Mouse (Mus musculus) myocyte (in vitro differentiated cells): ENCODE measurements around the gene Nos1ap. TPM values are rescaled to one million over a fixed set of nuclear protein-coding genes. Genes with fewer than 3 reads are reported as not detected.
A peak's percentile ranks its signal among the peaks of the same experiment; 100 is the strongest.

Experiments used
- H3K27me3 ChIP-seq: one replicate; pipeline ENCODE4 v1.6.1; 2011; ENCODE audit not compliant: control insufficient read depth, insufficient read depth, insufficient read length
- H3K36me3 ChIP-seq: one replicate; pipeline ENCODE4 v1.6.1; 2011; ENCODE audit not compliant: control insufficient read depth, insufficient read depth
- H3K4me2 ChIP-seq: one replicate; pipeline ENCODE4 v1.6.1; 2011; ENCODE audit warnings: low read depth, control low read depth
- H3K4me3 ChIP-seq: one replicate; pipeline ENCODE4 v1.5.1; 2011; ENCODE audit warnings: mild to moderate bottlenecking, control low read depth, moderate library complexity
- H3K79me2 ChIP-seq: one replicate; pipeline ENCODE4 v1.6.1; 2011; ENCODE audit not compliant: control insufficient read depth, insufficient read depth
- H3ac ChIP-seq: one replicate; pipeline ENCODE4 v1.6.1; 2011; ENCODE audit not compliant: control insufficient read depth, insufficient read length
- CEBPB ChIP-seq: IDR thresholded peaks from 2 replicates; pipeline ENCODE4 v1.6.1; 2011; ENCODE audit warnings: mild to moderate bottlenecking, moderate library complexity; ENCODE audit not compliant: poor library complexity, insufficient read depth, severe bottlenecking
- E2F4 ChIP-seq: IDR thresholded peaks from one replicate; pipeline ENCODE4 v1.6.1; 2011; ENCODE audit warnings: mild to moderate bottlenecking, control low read depth, moderate library complexity; ENCODE audit not compliant: insufficient read depth
- MAX ChIP-seq: IDR thresholded peaks from one replicate; pipeline ENCODE4 v1.6.1; 2011; ENCODE audit warnings: low read depth, mild to moderate bottlenecking, control low read depth
- MYOD1 ChIP-seq, 3 experiments: IDR thresholded peaks; one replicate each; pipeline ENCODE4 v1.6.1; 2011; ENCODE audit warnings: control low read depth in 2 of 3, low read depth in 2 of 3, mild to moderate bottlenecking in 2 of 3, moderate library complexity in 1 of 3; ENCODE audit not compliant: insufficient read length in 2 of 3, control insufficient read depth in 1 of 3
- MYOG ChIP-seq, 3 experiments: IDR thresholded peaks; one replicate each; pipeline ENCODE4 v1.6.1; 2011; ENCODE audit warnings: control low read depth in 2 of 3, low read depth in 2 of 3, mild to moderate bottlenecking in 2 of 3; ENCODE audit not compliant: insufficient read length in 2 of 3, control insufficient read depth in 1 of 3, insufficient read depth in 1 of 3
- POLR2A ChIP-seq: IDR thresholded peaks from one replicate; pipeline ENCODE4 v1.6.1; 2011; ENCODE audit warnings: low read depth, mild to moderate bottlenecking, control low read depth, moderate library complexity; ENCODE audit not compliant: insufficient read length
- POLR2AphosphoS2 ChIP-seq: IDR thresholded peaks from one replicate; pipeline ENCODE4 v1.6.1; 2011; ENCODE audit warnings: low read depth, control low read depth; ENCODE audit not compliant: insufficient read length
- REST ChIP-seq: IDR thresholded peaks from one replicate; pipeline ENCODE4 v1.6.1; 2011; ENCODE audit warnings: mild to moderate bottlenecking, control low read depth, moderate library complexity; ENCODE audit not compliant: insufficient read depth, insufficient read length
- SRF ChIP-seq: IDR thresholded peaks from one replicate; pipeline ENCODE4 v1.6.1; 2011; ENCODE audit warnings: low read depth; ENCODE audit not compliant: control insufficient read depth, insufficient read length
- TCF12 ChIP-seq: IDR thresholded peaks from one replicate; pipeline ENCODE4 v1.6.1; 2011; ENCODE audit warnings: mild to moderate bottlenecking, control low read depth; ENCODE audit not compliant: poor library complexity, insufficient read depth, severe bottlenecking
- TCF3 ChIP-seq: IDR thresholded peaks from one replicate; pipeline ENCODE4 v1.6.1; 2011; ENCODE audit warnings: low read depth, control low read depth; ENCODE audit not compliant: insufficient read length
- USF1 ChIP-seq: IDR thresholded peaks from one replicate; pipeline ENCODE4 v1.6.1; 2011; ENCODE audit warnings: low read depth, mild to moderate bottlenecking, control low read depth, moderate library complexity
- polyA plus RNA-seq: library from polyadenylated mRNA; unstranded; fragments of >200 nt; fragmentation: generic; extraction: Trizol; gene quantifications from one replicate; pipeline ENCODE4 v1.2.1, GENCODE M21; 2012; ENCODE audit warnings: missing spikeins

Gene Nos1ap
- polyA plus RNA-seq: 0.14 TPM

- Histone ChIP-seq H3K79me2 (no peaks in the 10 kb centered on the region), H3K4me3 (peak within 1 kb of the TSS; percentile 4), H3K36me3 (no peaks in the 10 kb centered on the region), H3K27me3 (peaks cover 27% of the 10 kb centered on the region), H3ac (peak within 1 kb of the TSS; percentile 38), H3K4me2 (peak within 1 kb of the TSS; percentile 81)
- TF ChIP-seq POLR2A (peak; percentile 36), USF1 (no peak)
These were observed at the start of gene Nos1ap for GRCm38 (mm10) chr1:170589219-170590040. Nos1ap (minus strand) TSS chr1:170589861.

- no peaks in the 10 kb centered on the region for H3K79me2 ChIP-seq
- H3ac ChIP-seq: no peak overlapping the region
- H3K36me3 ChIP-seq: no peaks in the 10 kb centered on the region
- H3K27me3 ChIP-seq: no peaks in the 10 kb centered on the region
- H3K4me2 ChIP-seq: no peak overlapping the region
- TF ChIP-seq POLR2AphosphoS2 (no peak), MAX (no peak), CEBPB (no peak)
- no peak overlapping the region for H3K4me3 ChIP-seq
These were observed 49.3 kb upstream of the Nos1ap start for GRCm38 (mm10) chr1:170638941-170639340.

- Histone ChIP-seq H3ac (no peak overlapping the region), H3K4me3 (no peak overlapping the region), H3K27me3 (no peaks in the 10 kb centered on the region), H3K79me2 (no peaks in the 10 kb centered on the region), H3K4me2 (no peak overlapping the region), H3K36me3 (no peaks in the 10 kb centered on the region)
- no peak for TF ChIP-seq MYOG (IDR thresholded peaks at IDR 0.05; ENCODE audit: control insufficient read depth in 1 of 3, insufficient read depth in 1 of 3, insufficient read length in 2 of 3, low read depth in 2 of 3)
- TF ChIP-seq SRF: no peak
- no peak for TF ChIP-seq REST
- no peak for TF ChIP-seq TCF12
- no peak for TF ChIP-seq MYOD1 (IDR thresholded peaks at IDR 0.05; ENCODE audit: control insufficient read depth in 1 of 3, insufficient read length in 2 of 3, low read depth in 2 of 3)
- TF ChIP-seq MAX: no peak
- TF ChIP-seq CEBPB: no peak
- TF ChIP-seq E2F4: no peak
- no peak for TF ChIP-seq TCF3
- TF ChIP-seq POLR2AphosphoS2: no peak
- no peak for TF ChIP-seq POLR2A
- TF ChIP-seq USF1: no peak
These were observed 43.2 kb upstream of the Nos1ap start for GRCm38 (mm10) chr1:170632856-170633255.

GRCm38 (mm10) chr1:170632385-170632784 is 42.7 kb upstream of the Nos1ap start:
- H3ac ChIP-seq: no peak overlapping the region
- H3K4me2 ChIP-seq: no peak overlapping the region
- H3K36me3 ChIP-seq: no peaks in the 10 kb centered on the region
- H3K27me3 ChIP-seq: no peaks in the 10 kb centered on the region
- H3K4me3 ChIP-seq: no peak overlapping the region
- TF ChIP-seq MYOD1 (IDR thresholded peaks at IDR 0.05; ENCODE audit: control insufficient read depth in 1 of 3, insufficient read length in 2 of 3, low read depth in 2 of 3): peak in 2 of 3 experiments; percentile 11 to 40
- TF ChIP-seq POLR2A: no peak
- H3K79me2 ChIP-seq: no peaks in the 10 kb centered on the region

- TF ChIP-seq POLR2AphosphoS2 (no peak), E2F4 (no peak), SRF (no peak), MAX (no peak), CEBPB (no peak), POLR2A (no peak), MYOD1 (IDR thresholded peaks at IDR 0.05; ENCODE audit: control insufficient read depth in 1 of 3, insufficient read length in 2 of 3, low read depth in 2 of 3) (no peak), REST (no peak), USF1 (no peak), TCF12 (no peak)
- Histone ChIP-seq H3K4me2 (no peak overlapping the region), H3K36me3 (no peaks in the 10 kb centered on the region), H3K4me3 (no peak overlapping the region), H3K27me3 (no peaks in the 10 kb centered on the region), H3K79me2 (no peaks in the 10 kb centered on the region), H3ac (no peak overlapping the region)
These were observed 41.9 kb upstream of the Nos1ap start for GRCm38 (mm10) chr1:170631571-170631970.
